Mouse (Mus musculus) kidney, embryonic 15.5 days (tissue): ENCODE measurements around the gene Cdk12. TPM values are rescaled to one million over a fixed set of nuclear protein-coding genes. Genes with fewer than 3 reads are reported as not detected.
"Not testable (repeated sequence)": the region's sequence is repeated elsewhere in the genome, so short reads cannot be mapped to it uniquely, and the experiment has no call there.

Source experiments
- ATAC-seq: fragments of 200-750 bp; cut with Nextera tagmentation; replicated peaks from 2 replicates; pipeline ENCODE4 v1.8.0; 2017; ENCODE audit warnings: moderate TSS enrichment; ENCODE audit not compliant: low FRiP score
- H3K27ac ChIP-seq: fragments of 300-500 bp; sonication (generic); 2 replicates; pipeline ENCODE4 v1.5.1; 2015; ENCODE audit warnings: mild to moderate bottlenecking, inconsistent platforms
- H3K27me3 ChIP-seq: fragments of 300-500 bp; sonication (generic); 2 replicates; pipeline ENCODE4 v1.6.1; 2015; ENCODE audit warnings: inconsistent platforms
- H3K36me3 ChIP-seq: fragments of 300-500 bp; sonication (generic); 2 replicates; pipeline ENCODE4 v1.6.1; 2015; ENCODE audit warnings: inconsistent platforms
- H3K4me1 ChIP-seq: fragments of 300-500 bp; sonication (generic); 2 replicates; pipeline ENCODE4 v1.6.1; 2015; ENCODE audit warnings: inconsistent platforms
- H3K4me2 ChIP-seq: fragments of 300-500 bp; sonication (generic); 2 replicates; pipeline ENCODE4 v1.6.1; 2015; ENCODE audit warnings: moderate library complexity, mild to moderate bottlenecking, inconsistent platforms
- H3K4me3 ChIP-seq: fragments of 300-500 bp; sonication (generic); replicated peaks from 2 replicates; pipeline ENCODE4 v1.5.1; 2015; ENCODE audit warnings: mild to moderate bottlenecking, inconsistent platforms
- H3K9ac ChIP-seq: fragments of 300-500 bp; sonication (generic); 2 replicates; pipeline ENCODE4 v1.6.1; 2015; ENCODE audit warnings: mild to moderate bottlenecking, inconsistent platforms
- H3K9me3 ChIP-seq: fragments of 300-500 bp; sonication (generic); replicated peaks from 2 replicates; pipeline ENCODE4 v1.6.1; 2016; ENCODE audit warnings: inconsistent platforms
- WGBS: fragments of 180-500 bp; shearing (Covaris S2); methylation state at CpG from one replicate; pipeline ENCODE4 v1.1.7; 2015; ENCODE audit warnings: mixed read lengths; 5-methylcytosine and 5-hydroxymethylcytosine counted together
- polyA plus RNA-seq: library from polyadenylated mRNA; unstranded; fragments of >200 nt; fragmentation: Nextera tagmentation; extraction: Ambion mirVana; gene quantifications from 2 replicates; pipeline ENCODE4 v1.2.1, GENCODE M21; 2015

Gene Cdk12
- polyA plus RNA-seq, 1 experiment from 2014 or later, result 11.9 TPM

DNA sequence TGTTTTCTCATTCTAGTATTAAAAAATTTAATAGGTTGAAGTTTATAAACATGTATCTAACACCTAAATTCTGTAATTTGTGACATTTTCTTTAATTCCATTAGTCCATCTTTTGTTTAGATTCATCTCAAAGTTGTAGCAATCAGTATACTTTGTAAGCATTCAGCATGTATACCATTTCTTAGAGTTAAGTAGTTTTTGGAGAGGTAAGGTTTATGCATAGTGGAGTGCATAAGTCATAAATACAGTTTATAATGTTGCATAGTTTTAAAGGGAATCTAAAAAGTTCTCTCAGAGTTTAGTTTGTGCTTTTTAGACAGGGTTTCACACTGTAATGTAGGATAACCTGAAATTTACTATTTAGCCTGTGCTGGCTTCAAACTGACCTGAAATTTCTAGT lies 2.6 kb downstream of the Cdk12 start:
- peak overlapping the region; percentile 49 for H3K4me2 ChIP-seq
- H3K9me3 ChIP-seq, result no peaks in the 10 kb centered on the region
- peaks cover 30% of the 10 kb centered on the region for H3K36me3 ChIP-seq
- no peaks in the 10 kb centered on the region for H3K27me3 ChIP-seq
- ATAC-seq, result no peak
- H3K27ac ChIP-seq, result no peak overlapping the region
- H3K4me3 ChIP-seq, result peak overlapping the region; percentile 24
- H3K4me1 ChIP-seq, result peaks cover 17% of the 10 kb centered on the region
- no peak overlapping the region for H3K9ac ChIP-seq

DNA sequence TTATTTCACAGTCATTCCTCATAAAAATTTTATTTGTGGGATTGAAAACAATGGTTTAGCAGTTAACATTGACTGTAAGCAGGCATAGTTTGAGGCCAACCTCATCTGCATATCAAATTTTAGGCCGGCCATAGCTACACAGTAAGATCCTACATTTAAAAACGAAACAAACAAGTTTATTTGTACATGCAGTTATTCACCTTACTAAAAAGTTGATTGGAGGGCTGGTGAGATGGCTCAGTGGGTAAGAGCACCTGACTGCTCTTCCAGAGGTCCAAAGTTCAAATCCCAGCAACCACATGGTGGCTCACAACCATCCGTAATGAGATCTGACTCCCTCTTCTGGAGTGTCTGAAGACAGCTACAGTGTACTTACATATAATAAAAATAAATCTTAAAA lies 3.4 kb downstream of the Cdk12 start:
- not testable (repeated sequence) for ATAC-seq, H3K27me3 ChIP-seq, H3K9me3 ChIP-seq, H3K27ac ChIP-seq, H3K9ac ChIP-seq
- WGBS, result 78% methylated on average over 3 of the region's 3 CpGs
- Histone ChIP-seq H3K4me3 (peak overlapping the region; percentile 24; the same call in 1 of the 2 replicates), H3K36me3 (peaks cover 39% of the 10 kb centered on the region), H3K4me2 (peak overlapping the region; percentile 49), H3K4me1 (peaks cover 17% of the 10 kb centered on the region)

DNA sequence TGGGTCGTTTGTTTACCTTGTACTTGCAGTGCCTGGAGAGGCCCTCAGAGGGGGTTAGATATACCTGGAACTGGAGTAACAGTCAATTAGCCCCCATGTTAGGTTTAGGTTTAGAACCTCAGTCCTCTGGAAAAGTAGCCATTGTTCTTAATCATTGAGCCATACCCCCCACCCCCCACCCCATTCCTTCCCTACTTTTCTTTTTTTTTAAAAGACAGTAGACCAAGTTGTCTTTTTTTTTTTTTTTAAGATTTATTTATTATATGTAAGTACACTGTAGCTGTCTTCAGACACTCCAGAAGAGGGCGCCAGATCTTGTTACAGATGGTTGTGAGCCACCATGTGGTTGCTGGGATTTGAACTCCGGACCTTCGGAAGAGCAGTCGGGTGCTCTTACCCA lies 6.8 kb downstream of the Cdk12 start:
- H3K27me3 ChIP-seq, H3K4me3 ChIP-seq, H3K27ac ChIP-seq, ATAC-seq, H3K4me2 ChIP-seq, H3K9ac ChIP-seq, H3K9me3 ChIP-seq: not testable (repeated sequence)
- H3K36me3 ChIP-seq, result peaks cover 67% of the 10 kb centered on the region
- H3K4me1 ChIP-seq, result peaks cover 11% of the 10 kb centered on the region
- 95% methylated on average over 4 of the region's 5 CpGs for WGBS

GRCm38 (mm10) chr11:98213311-98213710 lies 10.5 kb downstream of the Cdk12 start:
- Histone ChIP-seq H3K4me2 (no peak overlapping the region), H3K4me3 (no peak overlapping the region), H3K9me3 (no peaks in the 10 kb centered on the region), H3K27me3 (no peaks in the 10 kb centered on the region), H3K9ac (no peak overlapping the region), H3K27ac (no peak overlapping the region), H3K36me3 (peaks cover 86% of the 10 kb centered on the region), H3K4me1 (0 out of 2 replicates have a peak, but pooled peaks cover 3% of the 10 kb centered on the region)
- ATAC-seq, result no peak
- WGBS, result 96% methylated on average over 1 of the region's 1 CpGs

DNA sequence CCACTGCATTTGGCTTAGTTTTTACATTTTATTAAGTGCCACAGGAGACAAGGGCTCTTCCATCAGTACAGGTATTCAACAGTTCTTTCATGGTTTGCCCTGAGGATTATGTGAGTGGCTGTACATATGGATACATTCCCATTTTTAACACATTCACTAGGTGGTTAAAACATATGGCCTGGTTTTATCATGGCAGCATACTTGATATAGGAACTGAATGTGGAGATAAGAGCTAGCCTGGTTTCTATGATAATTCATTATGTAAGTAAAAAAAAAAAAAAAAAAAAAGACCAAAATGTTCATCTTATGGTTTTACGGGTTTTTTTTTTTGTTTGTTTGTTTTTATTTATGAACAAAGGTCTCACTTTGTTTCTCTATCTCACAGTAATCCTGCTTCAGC lies 23.5 kb downstream of the Cdk12 start:
- no peaks in the 10 kb centered on the region for H3K9me3 ChIP-seq
- no peaks in the 10 kb centered on the region for H3K4me1 ChIP-seq
- no peak overlapping the region for H3K9ac ChIP-seq
- no peak for ATAC-seq
- WGBS, result 94% methylated on average over 1 of the region's 1 CpGs
- H3K4me2 ChIP-seq, result no peak overlapping the region
- no peak overlapping the region for H3K27ac ChIP-seq
- H3K27me3 ChIP-seq, result no peaks in the 10 kb centered on the region
- no peak overlapping the region for H3K4me3 ChIP-seq
- H3K36me3 ChIP-seq, result peaks cover 86% of the 10 kb centered on the region

GRCm38 (mm10) chr11:98238416-98238815 lies 35.6 kb downstream of the Cdk12 start:
- H3K9ac ChIP-seq, result no peak overlapping the region
- H3K9me3 ChIP-seq, result no peaks in the 10 kb centered on the region
- WGBS, result 90% methylated on average over 3 of the region's 3 CpGs
- H3K27ac ChIP-seq, result no peak overlapping the region
- H3K4me1 ChIP-seq, result no peaks in the 10 kb centered on the region
- no peak overlapping the region for H3K4me3 ChIP-seq
- no peak for ATAC-seq
- peaks cover 83% of the 10 kb centered on the region for H3K36me3 ChIP-seq
- H3K27me3 ChIP-seq, result no peaks in the 10 kb centered on the region
- H3K4me2 ChIP-seq, result no peak overlapping the region

- no peak overlapping the region for H3K9ac ChIP-seq
- no peaks in the 10 kb centered on the region for H3K4me1 ChIP-seq
- no peak overlapping the region for H3K27ac ChIP-seq
- no peaks in the 10 kb centered on the region for H3K9me3 ChIP-seq
- H3K4me3 ChIP-seq, result no peak overlapping the region
- H3K36me3 ChIP-seq, result peaks cover 84% of the 10 kb centered on the region
- no peak overlapping the region for H3K4me2 ChIP-seq
- no peak for ATAC-seq
- H3K27me3 ChIP-seq, result no peaks in the 10 kb centered on the region
- 68% methylated on average over 3 of the region's 3 CpGs for WGBS
Measured at GRCm38 (mm10) chr11:98238995-98239394, 36.1 kb downstream of the Cdk12 start.

DNA sequence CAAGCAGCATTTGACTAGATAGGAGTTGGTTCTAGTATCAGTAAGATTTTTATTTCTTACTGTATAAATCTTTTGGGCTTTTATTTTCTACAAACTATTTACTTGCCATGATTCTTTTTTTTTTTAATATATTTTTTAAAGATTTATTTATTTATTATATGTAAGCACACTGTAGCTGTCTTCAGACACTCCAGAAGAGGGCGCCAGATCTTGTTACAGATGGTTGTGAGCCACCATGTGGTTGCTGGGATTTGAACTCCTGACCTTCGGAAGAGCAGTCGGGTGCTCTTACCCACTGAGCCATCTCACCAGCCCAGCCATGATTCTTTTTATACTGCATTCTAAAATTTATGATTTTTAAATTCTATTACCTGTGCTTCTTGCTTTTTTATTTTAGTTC lies 40.1 kb downstream of the Cdk12 start:
- not testable (repeated sequence) for H3K4me1 ChIP-seq, H3K27ac ChIP-seq, H3K27me3 ChIP-seq, H3K4me2 ChIP-seq, H3K4me3 ChIP-seq, H3K9me3 ChIP-seq, H3K9ac ChIP-seq, ATAC-seq
- 81% methylated on average over 3 of the region's 3 CpGs for WGBS
- peaks cover 86% of the 10 kb centered on the region for H3K36me3 ChIP-seq

DNA sequence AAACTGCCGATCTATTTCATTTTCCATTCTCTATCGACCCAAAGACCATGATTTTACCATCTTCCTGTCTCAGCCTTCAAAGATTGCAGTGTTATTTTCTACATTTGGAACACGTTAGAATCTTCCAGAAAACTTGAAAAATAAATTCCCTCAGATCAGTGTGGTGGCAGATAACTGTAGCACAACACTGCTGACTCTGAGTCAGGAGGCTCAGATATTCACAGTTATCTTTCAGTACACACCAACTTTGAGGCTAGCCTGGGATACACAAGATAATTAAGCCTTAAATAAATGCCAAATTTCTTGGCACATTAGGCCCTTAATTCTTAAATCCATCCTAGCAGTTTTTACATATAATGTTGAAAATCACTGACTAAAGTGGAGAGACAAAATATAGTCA lies 41.6 kb downstream of the Cdk12 start:
- H3K27me3 ChIP-seq, result no peaks in the 10 kb centered on the region
- WGBS, result 92% methylated on average over 3 of the region's 3 CpGs
- H3K36me3 ChIP-seq, result peaks cover 78% of the 10 kb centered on the region
- no peaks in the 10 kb centered on the region for H3K4me1 ChIP-seq
- no peaks in the 10 kb centered on the region for H3K9me3 ChIP-seq
- ATAC-seq, result no peak
- no peak overlapping the region for H3K9ac ChIP-seq
- no peak overlapping the region for H3K27ac ChIP-seq
- no peak overlapping the region for H3K4me3 ChIP-seq
- no peak overlapping the region for H3K4me2 ChIP-seq

DNA sequence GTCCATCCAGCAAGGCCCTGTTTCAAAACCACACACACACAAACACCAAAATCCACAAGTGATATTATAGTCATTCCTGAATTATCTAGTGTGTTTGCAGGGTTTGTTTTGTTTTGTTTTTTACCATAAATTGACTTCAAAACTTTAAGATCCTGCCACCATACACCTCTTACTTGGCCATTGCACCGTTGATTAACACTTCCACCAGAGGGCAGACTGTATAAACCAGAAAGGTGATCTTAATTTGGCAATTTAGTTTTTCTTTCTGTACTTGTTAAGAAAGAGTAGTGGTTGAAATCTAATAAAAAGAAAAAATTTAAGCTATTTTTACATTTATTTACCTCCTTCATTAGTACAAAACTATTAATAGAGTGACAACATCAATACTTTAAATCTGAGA lies 44.5 kb downstream of the Cdk12 start:
- no peak overlapping the region for H3K4me3 ChIP-seq
- H3K9ac ChIP-seq, result no peak overlapping the region
- WGBS, result 76% methylated on average over 1 of the region's 1 CpGs
- H3K36me3 ChIP-seq, result peaks cover 71% of the 10 kb centered on the region
- no peak for ATAC-seq
- no peaks in the 10 kb centered on the region for H3K27me3 ChIP-seq
- H3K4me1 ChIP-seq, result no peaks in the 10 kb centered on the region
- H3K4me2 ChIP-seq, result no peak overlapping the region
- no peaks in the 10 kb centered on the region for H3K9me3 ChIP-seq
- H3K27ac ChIP-seq, result no peak overlapping the region

GRCm38 (mm10) chr11:98253807-98254206 lies 50.9 kb downstream of the Cdk12 start:
- no peak overlapping the region for H3K4me3 ChIP-seq
- H3K27ac ChIP-seq, result no peak overlapping the region
- no peaks in the 10 kb centered on the region for H3K9me3 ChIP-seq
- H3K36me3 ChIP-seq, result peaks cover 25% of the 10 kb centered on the region
- no peak overlapping the region for H3K4me2 ChIP-seq
- no peaks in the 10 kb centered on the region for H3K27me3 ChIP-seq
- ATAC-seq, result no peak
- H3K9ac ChIP-seq, result no peak overlapping the region
- 92% methylated on average over 2 of the region's 2 CpGs for WGBS
- 0 out of 2 replicates have a peak, but pooled peaks cover 2% of the 10 kb centered on the region for H3K4me1 ChIP-seq

DNA sequence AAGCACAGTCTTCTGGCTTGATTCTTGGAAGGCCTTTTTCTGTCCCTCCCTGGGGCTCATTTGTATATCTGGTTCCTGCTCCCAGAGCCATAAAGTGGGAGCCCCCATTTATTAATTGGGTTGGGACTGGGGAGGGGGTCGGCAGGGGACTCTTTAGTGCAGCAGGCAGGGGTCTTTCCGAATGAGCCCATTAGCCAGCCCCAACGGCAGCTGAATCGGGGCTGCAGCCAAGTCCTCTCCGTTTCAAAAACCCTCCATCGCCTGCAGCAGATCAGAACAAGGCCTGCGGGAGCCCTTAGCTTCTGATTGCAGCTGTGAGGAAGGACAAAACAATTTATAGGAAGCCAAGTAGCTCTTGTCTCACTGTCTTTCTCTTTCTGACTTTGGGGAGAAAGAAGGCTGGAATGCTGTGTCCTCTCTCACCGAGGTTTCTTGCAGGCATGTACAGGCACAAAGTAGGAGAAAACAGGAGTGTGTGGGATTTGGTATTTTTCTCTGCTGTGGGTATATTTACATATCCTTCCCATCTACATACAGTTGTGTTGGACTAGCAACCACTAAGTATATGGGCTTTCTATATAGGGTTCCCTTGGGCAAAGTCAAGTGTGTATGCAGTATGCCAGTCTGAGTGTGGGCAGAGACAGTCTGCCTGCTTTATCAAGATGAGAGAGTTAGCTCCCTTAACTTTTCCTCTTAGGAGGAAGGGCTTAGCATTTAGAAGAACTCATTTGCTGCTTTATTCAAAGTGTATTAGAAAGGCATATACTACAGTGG lies 58.0 kb downstream of the Cdk12 start:
- Histone ChIP-seq H3K4me2 (no peak overlapping the region), H3K9me3 (no peaks in the 10 kb centered on the region), H3K9ac (no peak overlapping the region), H3K27me3 (no peaks in the 10 kb centered on the region), H3K4me3 (no peak overlapping the region), H3K27ac (no peak overlapping the region), H3K4me1 (no peaks in the 10 kb centered on the region), H3K36me3 (peaks cover 21% of the 10 kb centered on the region)
- WGBS, result 65% methylated on average over 8 of the region's 8 CpGs
- ATAC-seq, result no peak

- Histone ChIP-seq H3K36me3 (peaks cover 62% of the 10 kb centered on the region), H3K9ac (no peak overlapping the region), H3K4me2 (no peak overlapping the region), H3K27ac (no peak overlapping the region), H3K4me1 (no peaks in the 10 kb centered on the region), H3K27me3 (no peaks in the 10 kb centered on the region), H3K9me3 (no peaks in the 10 kb centered on the region), H3K4me3 (no peak overlapping the region)
- WGBS, result 5% methylated on average over 2 of the region's 2 CpGs
- no peak for ATAC-seq
Measured at GRCm38 (mm10) chr11:98265039-98265438, 62.2 kb downstream of the Cdk12 start.
